Mouse (Mus musculus): ENCODE results near the gene Hmgxb4. TPM values are rescaled to one million over a fixed set of nuclear protein-coding genes. Genes with fewer than 3 reads are reported as not detected.
"Not testable (repeated sequence)": the region's sequence is repeated elsewhere in the genome, so short reads cannot be mapped to it uniquely, and the experiment has no call there.

Gene Hmgxb4
- total RNA-seq (2014; fragmentation: Nextera tagmentation) (52.1 and 67.0 TPM in 2 replicates), total RNA-seq (2017) (38.3 and 43.5 TPM in 2 replicates), polyA plus RNA-seq (2012) (14.8 and 16.1 TPM in 2 replicates)

DNA sequence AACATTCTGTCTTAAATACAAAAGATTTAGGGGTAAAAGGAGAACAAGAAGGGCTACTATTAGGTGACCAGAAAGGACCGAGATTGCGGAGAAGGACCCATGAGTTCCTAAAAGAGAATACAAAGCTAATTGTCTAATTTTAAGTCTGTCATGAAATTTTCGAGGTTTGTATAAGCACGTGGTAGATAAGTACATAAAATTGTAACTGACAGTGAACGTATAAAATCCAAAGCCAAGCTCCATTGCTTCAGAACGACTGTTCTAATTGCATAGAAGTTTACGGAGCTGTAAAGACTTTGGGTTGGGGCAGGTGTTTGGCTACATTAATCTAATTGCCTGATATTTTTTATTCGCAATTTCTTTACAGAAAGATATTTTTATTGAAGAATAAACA is at the start of gene Hmgxb4:
Gene Hmgxb4 (plus strand): TSS at position 276 of the 394 bp plus-strand sequence.
- TF ChIP-seq TAL1 (conservative IDR thresholded peaks at IDR 0.05; ENCODE audit: low read depth, low read length) = no peak
- H3K4me1 ChIP-seq (ENCODE audit: insufficient read depth, low read depth, low read length) = peaks cover 12% of the 10 kb centered on the region
- H3K4me3 ChIP-seq (ENCODE audit: low read depth, low read length) = peak within 1 kb of the TSS; percentile 80
- peaks cover 11% of the 10 kb centered on the region for H3K36me3 ChIP-seq (replicated peaks)
- DNase-seq (ENCODE audit: low spot score) = no peak
- H3K27me3 ChIP-seq (ENCODE audit: insufficient read depth, low read length) = peaks cover 6% of the 10 kb centered on the region
- no peaks in the 10 kb centered on the region for H3K9me3 ChIP-seq (replicated peaks)
- no peak for ATAC-seq (ENCODE audit: extremely low read depth, insufficient number of reproducible peaks, low FRiP score, poor library complexity, severe bottlenecking)

DNA sequence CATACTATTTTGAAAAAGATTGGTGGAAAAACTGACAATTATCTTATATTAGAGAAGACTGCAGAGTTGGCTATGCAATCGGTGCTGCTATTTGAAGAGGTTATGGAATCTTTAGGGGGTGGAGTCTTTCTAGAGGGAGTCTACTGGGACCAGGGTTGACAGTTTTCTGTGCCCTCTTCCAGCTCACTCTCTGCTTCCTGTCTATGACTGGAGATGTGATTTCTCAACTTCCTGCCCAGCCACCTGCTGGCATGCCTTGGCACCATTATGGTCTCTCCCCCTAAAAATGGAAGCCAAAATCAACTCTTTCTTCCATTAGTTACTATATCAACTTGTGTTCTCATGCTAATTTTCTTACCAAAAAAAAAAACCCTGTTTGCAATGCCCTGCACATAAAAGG is 43.7 kb upstream of the Hmgxb4 start:
- H3K27me3 ChIP-seq (ENCODE audit: insufficient read depth, low read length) = no peaks in the 10 kb centered on the region
- no peak for ATAC-seq (ENCODE audit: extremely low read depth, insufficient number of reproducible peaks, low FRiP score, poor library complexity, severe bottlenecking)
- no peaks in the 10 kb centered on the region for H3K4me1 ChIP-seq (ENCODE audit: insufficient read depth, low read depth, low read length)
- H3K36me3 ChIP-seq (replicated peaks) = no peaks in the 10 kb centered on the region
- no peaks in the 10 kb centered on the region for H3K9me3 ChIP-seq (replicated peaks)
- no peak overlapping the region for H3K4me3 ChIP-seq (ENCODE audit: low read depth, low read length)
- no peak for TF ChIP-seq GATA2 (IDR thresholded peaks at IDR 0.05; ENCODE audit: borderline replicate concordance, low read depth, low read length)
- TF ChIP-seq CTCF (IDR thresholded peaks at IDR 0.05; ENCODE audit: low read depth, low read length) = no peak
- TF ChIP-seq TAL1 (conservative IDR thresholded peaks at IDR 0.05; ENCODE audit: low read depth, low read length) = no peak
- no peak for TF ChIP-seq POLR2AphosphoS5 (IDR thresholded peaks at IDR 0.05; ENCODE audit: insufficient replicate concordance, low read depth, low read length)
- no peak for TF ChIP-seq GATA1 (IDR thresholded peaks at IDR 0.05; ENCODE audit: borderline replicate concordance, low read length)
- DNase-seq (ENCODE audit: low spot score) = no peak

DNA sequence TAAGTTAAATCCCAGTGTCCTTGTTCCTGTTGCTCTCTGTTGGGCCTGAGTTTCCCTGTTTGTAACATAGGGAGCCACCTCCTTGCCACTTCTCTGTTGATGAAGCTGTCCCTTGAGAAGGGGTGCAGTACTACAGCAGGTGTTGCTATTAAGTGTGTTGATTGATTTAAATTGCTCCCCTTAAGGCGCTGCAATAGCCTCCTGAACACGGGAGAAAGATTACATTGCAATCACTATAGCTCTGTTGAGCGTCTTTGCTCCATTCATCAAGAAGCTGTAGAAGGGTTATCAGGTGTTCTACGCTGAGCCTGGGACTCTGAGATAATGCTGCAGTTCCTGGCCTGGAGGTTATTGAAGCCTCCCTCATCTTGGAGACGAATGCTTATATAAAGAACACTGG is 29.2 kb upstream of the Hmgxb4 start:
- DNase-seq (ENCODE audit: low spot score) (no peak), ATAC-seq (ENCODE audit: extremely low read depth, insufficient number of reproducible peaks, low FRiP score, poor library complexity, severe bottlenecking) (no peak)
- no peaks in the 10 kb centered on the region for H3K36me3 ChIP-seq (replicated peaks)
- H3K9me3 ChIP-seq (replicated peaks) = no peaks in the 10 kb centered on the region
- no peak overlapping the region for H3K4me3 ChIP-seq (ENCODE audit: low read depth, low read length)
- peaks cover 6% of the 10 kb centered on the region; the same call in 1 of the 2 replicates for H3K27me3 ChIP-seq (ENCODE audit: insufficient read depth, low read length)
- no peaks in the 10 kb centered on the region for H3K4me1 ChIP-seq (ENCODE audit: insufficient read depth, low read depth, low read length)
- TF ChIP-seq CTCF (IDR thresholded peaks at IDR 0.05; ENCODE audit: low read depth, low read length) = no peak
- no peak for TF ChIP-seq POLR2AphosphoS5 (IDR thresholded peaks at IDR 0.05; ENCODE audit: insufficient replicate concordance, low read depth, low read length)
- TF ChIP-seq GATA1 (IDR thresholded peaks at IDR 0.05; ENCODE audit: borderline replicate concordance, low read length) = no peak
- no peak for TF ChIP-seq TAL1 (conservative IDR thresholded peaks at IDR 0.05; ENCODE audit: low read depth, low read length)
- TF ChIP-seq GATA2 (IDR thresholded peaks at IDR 0.05; ENCODE audit: borderline replicate concordance, low read depth, low read length) = no peak

DNA sequence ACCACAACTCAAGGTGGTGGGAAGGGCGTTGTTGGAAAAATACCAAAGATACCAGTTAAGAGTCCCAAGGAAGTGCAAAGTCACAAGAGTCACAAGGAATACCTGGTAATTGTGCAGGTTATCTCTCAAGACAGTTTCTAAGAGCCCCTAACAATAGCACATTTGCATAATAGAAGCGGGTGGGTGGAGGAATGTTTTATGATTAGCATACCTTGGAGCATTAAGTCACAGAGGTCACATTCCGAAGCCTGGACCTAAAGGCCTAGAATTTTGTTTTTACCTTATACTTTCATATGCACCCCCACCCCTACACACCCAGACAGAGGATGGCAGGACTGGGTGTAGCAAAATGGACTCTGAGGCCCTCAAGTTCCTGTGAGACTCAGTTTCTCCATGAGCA is 22.9 kb upstream of the Hmgxb4 start:
- not testable (repeated sequence) for H3K36me3 ChIP-seq (replicated peaks); H3K4me3 ChIP-seq (ENCODE audit: low read depth, low read length); H3K4me1 ChIP-seq (ENCODE audit: insufficient read depth, low read depth, low read length); H3K27me3 ChIP-seq (ENCODE audit: insufficient read depth, low read length); DNase-seq (ENCODE audit: low spot score); ATAC-seq (ENCODE audit: extremely low read depth, insufficient number of reproducible peaks, low FRiP score, poor library complexity, severe bottlenecking); H3K9me3 ChIP-seq (replicated peaks)

DNA sequence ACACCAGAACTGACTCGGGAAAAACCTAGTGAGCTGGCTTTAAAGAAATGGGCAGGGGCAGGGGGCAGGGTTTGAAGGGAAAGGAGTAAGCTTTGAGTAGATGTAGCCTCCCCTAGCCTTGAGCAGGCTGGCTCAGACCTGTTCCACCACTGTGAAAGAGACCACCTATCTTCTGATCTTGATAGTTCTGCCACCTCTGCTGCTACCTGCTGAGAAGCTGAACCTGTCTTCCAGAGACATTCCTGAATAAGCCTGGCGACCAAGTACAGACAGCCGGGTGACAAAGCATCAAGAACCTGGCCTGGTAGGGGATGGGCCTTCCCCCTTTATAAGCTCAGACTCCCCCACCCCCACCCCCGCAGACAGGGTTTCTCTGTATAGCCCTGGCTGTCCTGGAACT is 21.5 kb upstream of the Hmgxb4 start:
- H3K27me3 ChIP-seq (ENCODE audit: insufficient read depth, low read length) = peaks cover 5% of the 10 kb centered on the region
- H3K9me3 ChIP-seq (replicated peaks) = no peaks in the 10 kb centered on the region
- H3K4me1 ChIP-seq (ENCODE audit: insufficient read depth, low read depth, low read length) = no peaks in the 10 kb centered on the region
- ATAC-seq (ENCODE audit: extremely low read depth, insufficient number of reproducible peaks, low FRiP score, poor library complexity, severe bottlenecking) = no peak
- TF ChIP-seq GATA2 (IDR thresholded peaks at IDR 0.05; ENCODE audit: borderline replicate concordance, low read depth, low read length) = no peak
- TF ChIP-seq TAL1 (conservative IDR thresholded peaks at IDR 0.05; ENCODE audit: low read depth, low read length) = no peak
- no peak for TF ChIP-seq CTCF (IDR thresholded peaks at IDR 0.05; ENCODE audit: low read depth, low read length)
- no peak for TF ChIP-seq GATA1 (IDR thresholded peaks at IDR 0.05; ENCODE audit: borderline replicate concordance, low read length)
- TF ChIP-seq POLR2AphosphoS5 (IDR thresholded peaks at IDR 0.05; ENCODE audit: insufficient replicate concordance, low read depth, low read length) = no peak
- DNase-seq (ENCODE audit: low spot score) = no peak
- no peak overlapping the region for H3K4me3 ChIP-seq (ENCODE audit: low read depth, low read length)
- H3K36me3 ChIP-seq (replicated peaks) = no peaks in the 10 kb centered on the region

DNA sequence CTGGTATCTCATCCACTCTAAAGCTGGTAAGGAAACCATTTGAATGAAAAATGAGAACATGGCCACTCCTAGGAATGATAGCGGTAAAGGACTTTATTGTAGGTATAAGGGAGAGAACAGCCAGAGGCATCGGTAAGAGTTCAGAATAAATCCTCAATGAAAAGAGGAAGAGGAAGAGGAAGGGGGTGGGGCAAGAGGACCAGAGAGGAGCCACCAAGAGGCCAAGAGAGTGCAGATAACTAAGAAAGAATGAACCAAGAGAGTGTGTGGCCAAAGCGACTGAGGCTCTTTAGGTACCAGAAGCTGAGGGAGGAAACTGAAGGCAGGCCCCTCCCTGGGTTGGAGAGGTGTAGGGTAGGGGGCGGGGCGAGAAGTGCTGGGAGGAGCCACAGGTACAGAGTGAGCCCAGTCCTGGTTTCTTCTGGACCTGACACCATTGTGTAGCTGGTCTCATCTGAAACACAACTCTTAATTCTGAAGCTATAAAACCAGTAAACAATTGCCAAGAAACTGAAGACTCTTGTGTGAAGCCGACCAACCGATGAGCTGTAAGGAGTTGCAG is 20.8 kb upstream of the Hmgxb4 start:
- no peaks in the 10 kb centered on the region for H3K9me3 ChIP-seq (replicated peaks)
- H3K27me3 ChIP-seq (ENCODE audit: insufficient read depth, low read length) = peaks cover 5% of the 10 kb centered on the region
- no peaks in the 10 kb centered on the region for H3K4me1 ChIP-seq (ENCODE audit: insufficient read depth, low read depth, low read length)
- no peak for DNase-seq (ENCODE audit: low spot score)
- TF ChIP-seq POLR2AphosphoS5 (IDR thresholded peaks at IDR 0.05; ENCODE audit: insufficient replicate concordance, low read depth, low read length) (no peak), TAL1 (conservative IDR thresholded peaks at IDR 0.05; ENCODE audit: low read depth, low read length) (no peak), CTCF (IDR thresholded peaks at IDR 0.05; ENCODE audit: low read depth, low read length) (no peak), GATA1 (IDR thresholded peaks at IDR 0.05; ENCODE audit: borderline replicate concordance, low read length) (no peak), GATA2 (IDR thresholded peaks at IDR 0.05; ENCODE audit: borderline replicate concordance, low read depth, low read length) (no peak)
- ATAC-seq (ENCODE audit: extremely low read depth, insufficient number of reproducible peaks, low FRiP score, poor library complexity, severe bottlenecking) = no peak
- H3K4me3 ChIP-seq (ENCODE audit: low read depth, low read length) = no peak overlapping the region
- no peaks in the 10 kb centered on the region for H3K36me3 ChIP-seq (replicated peaks)

Data from G1E (cell line).